Mouse (Mus musculus) left cerebral cortex, postnatal 14 days (tissue): ENCODE results near the gene Grin3a. TPM values are rescaled to one million over a fixed set of nuclear protein-coding genes. Genes with fewer than 3 reads are reported as not detected.
A peak's percentile ranks its signal among the peaks of the same experiment; 100 is the strongest.

ENCODE experiments used
- DNase-seq, 2 experiments: peaks; one replicate each; pipeline ENCODE4 v3.0.0; 2021 to 2022; ENCODE audit warnings: low spot score in 2 of 2, mixed read lengths in 1 of 2
- intact Hi-C: fragments of 180-260 bp; cut with DNase I; formaldehyde crosslinking; loops from one replicate; pipeline ENCODE4 v1.15.1; 2025
- long read RNA-seq, 2 experiments: library from polyadenylated mRNA; stranded (forward); transcript quantifications; one replicate each; pipeline ENCODE4 v2.0.0; 2021
- total RNA-seq, 2 experiments: library from RNA; stranded (reverse); gene quantifications; 2 replicates each; pipeline ENCODE4 v1.2.3; 2021

Gene Grin3a
- 10 to 100 TPM; 51.7 to 57.0 TPM for total RNA-seq
- long read RNA-seq, experiment 1, full-length matches to known transcripts: 11 of 27 reads
- long read RNA-seq, experiment 1, partial matches to known transcripts: 3 of 27 reads
- long read RNA-seq, experiment 1, other reads (novel, unspliced or antisense): 13 of 27 reads
- long read RNA-seq, experiment 2, full-length matches to known transcripts: 3 of 12 reads
- long read RNA-seq, experiment 2, partial matches to known transcripts: 4 of 12 reads
- long read RNA-seq, experiment 2, other reads (novel, unspliced or antisense): 5 of 12 reads

DNA sequence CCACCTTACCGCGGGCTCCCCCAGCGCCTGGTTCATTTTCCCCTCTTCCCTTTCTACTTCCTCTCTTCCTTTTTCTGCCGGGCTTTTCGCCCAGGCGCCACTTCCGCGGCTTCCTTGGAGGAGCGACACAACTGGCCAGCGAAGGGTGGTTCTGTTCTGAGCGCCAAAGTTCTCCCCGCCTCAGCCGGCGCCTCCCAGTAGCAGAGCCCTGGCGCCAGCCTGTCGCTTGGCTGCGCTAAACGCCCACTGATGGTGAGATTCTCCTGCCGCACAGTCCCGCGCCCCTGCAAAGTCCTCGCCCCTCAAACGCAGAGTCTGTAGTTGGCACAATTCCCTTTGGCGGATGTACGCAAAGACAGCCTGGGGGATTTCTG is at the start of gene Grin3a:
Gene Grin3a, minus strand, starts transcription at position 133 of the 374 bp plus-strand sequence.
- peak; percentile 77 to 84 for DNase-seq
- intact Hi-C loops: loop anchor here (10.0 kb wide), 1 partner anchor 161 kb away; the partner anchor contains the start of gene Ppp3r2

DNA sequence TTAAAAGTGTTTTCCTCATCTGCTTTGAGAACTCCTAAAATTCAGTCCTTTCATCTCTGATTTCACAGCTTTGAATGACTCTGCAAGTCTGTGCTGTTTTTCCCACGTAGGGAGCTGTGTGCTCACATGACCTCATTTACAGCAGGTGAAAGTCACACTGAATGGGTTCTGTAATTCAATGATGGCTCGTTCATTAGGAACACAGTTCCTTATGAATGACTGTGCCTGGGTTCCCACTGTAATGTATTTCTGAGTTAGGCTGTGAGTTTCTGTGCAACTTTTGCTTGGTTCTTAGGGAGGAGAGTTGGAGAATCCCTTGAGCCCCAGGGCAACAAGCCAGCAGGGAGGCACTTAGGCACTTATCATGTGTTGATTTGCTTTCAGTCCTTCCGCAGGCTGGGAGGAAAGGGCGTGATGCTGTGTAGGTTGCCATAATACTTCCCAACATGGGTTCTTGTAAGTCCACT is 46.3 kb upstream of the Grin3a start:
- intact Hi-C loops: no loop called here
- no peak for DNase-seq

GRCm38 (mm10) chr4:49877084-49877483 is 31.5 kb upstream of the Grin3a start:
- DNase-seq: no peak
- intact Hi-C loops: no loop called here

DNA sequence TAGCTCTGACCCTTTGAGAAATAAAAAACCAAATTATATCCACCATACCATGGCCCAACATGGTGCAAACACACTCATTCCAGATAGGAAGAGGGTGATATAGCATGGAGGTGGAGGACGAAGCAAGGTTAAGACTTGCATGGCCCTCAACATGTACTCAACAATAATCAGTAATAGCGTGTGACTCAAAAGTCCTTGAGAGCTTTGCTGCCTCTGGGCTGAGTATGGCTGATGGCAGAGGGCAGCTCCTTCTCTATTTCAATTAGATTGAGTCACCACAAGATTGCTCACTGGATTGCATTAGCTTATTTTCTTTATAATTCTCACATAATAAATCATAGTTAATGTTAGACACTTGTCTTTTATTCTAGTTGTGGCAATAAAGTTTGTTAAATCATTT is 15.1 kb upstream of the Grin3a start:
- no peak for DNase-seq
- intact Hi-C loops: no loop called here

DNA sequence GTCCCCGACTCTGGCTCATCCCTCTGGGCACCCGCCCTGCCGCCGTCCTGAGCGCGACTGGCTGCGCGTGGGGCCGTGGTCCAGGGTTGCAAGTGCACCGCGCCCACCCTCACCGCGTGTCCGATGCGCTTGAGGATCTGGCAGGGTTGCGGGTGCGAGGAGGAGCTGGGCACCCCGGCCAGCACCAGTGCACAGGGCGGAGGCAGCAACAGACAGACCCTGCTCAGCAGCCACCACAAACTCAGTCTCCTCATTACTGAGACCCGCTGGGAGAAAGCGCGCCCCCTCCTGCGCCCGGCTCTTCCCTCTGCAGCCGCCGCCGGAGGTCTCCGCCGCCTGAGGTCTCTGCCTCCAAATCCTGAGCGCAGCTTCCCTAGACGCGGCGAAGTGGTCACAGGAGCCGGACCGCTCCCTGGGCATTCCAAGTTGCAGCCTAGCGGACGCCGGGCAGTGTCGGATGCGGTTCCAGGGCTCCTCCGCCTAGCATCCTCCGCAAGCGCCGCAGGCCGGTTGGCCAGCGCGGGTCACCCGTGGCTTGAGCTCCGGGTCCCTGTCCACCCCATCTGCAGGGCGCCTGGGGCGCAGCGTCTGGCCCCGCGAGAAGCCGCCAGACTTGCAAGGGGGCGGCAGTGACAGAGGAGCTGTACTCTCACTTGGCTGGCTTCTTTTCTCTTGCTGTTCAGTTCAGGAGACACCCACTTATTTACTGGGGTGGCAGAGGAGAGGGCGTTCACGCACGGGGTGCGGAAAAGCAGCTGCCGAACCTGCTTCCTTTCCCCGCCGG is 524 bp downstream of the Grin3a start:
- peak in 1 of 2 experiments; percentile 27 for DNase-seq
- intact Hi-C loops: loop anchor here (10.0 kb wide), 1 partner anchor 160 kb away; the partner anchor contains the start of gene Ppp3r2

- intact Hi-C loops: loop anchor here (10.0 kb wide), 1 partner anchor 160 kb away; the partner anchor contains the start of gene Ppp3r2
- DNase-seq: peak in 1 of 2 experiments; percentile 9
Measured at GRCm38 (mm10) chr4:49844274-49844827, 1.2 kb downstream of the Grin3a start.

GRCm38 (mm10) chr4:49843787-49844186 is 1.8 kb downstream of the Grin3a start:
- intact Hi-C loops: loop anchor here (10.0 kb wide), 1 partner anchor 159 kb away; the partner anchor contains the start of gene Ppp3r2
- no peak for DNase-seq

DNA sequence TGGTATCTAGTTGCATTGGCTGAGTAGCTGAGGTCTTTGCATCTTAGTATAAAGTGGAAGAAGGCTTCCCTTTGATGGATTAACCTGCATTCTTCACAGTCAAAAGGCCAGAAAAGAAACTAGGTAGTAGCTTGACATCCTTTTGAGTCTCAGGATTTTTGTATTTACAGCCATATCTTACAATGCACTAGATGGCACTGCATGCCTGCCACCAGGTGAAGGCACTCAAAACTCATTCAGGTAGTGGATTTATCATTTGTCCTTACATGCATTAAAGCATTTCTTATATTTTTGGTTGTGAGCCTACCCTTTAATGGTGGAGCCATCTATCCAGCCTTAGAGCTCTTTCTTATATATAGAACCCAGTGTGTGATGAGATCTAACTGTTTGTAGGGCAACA is 13.5 kb downstream of the Grin3a start:
- no peak for DNase-seq
- intact Hi-C loops: no loop called here

GRCm38 (mm10) chr4:49813852-49814251 is 31.7 kb downstream of the Grin3a start:
- intact Hi-C loops: no loop called here
- no peak for DNase-seq

DNA sequence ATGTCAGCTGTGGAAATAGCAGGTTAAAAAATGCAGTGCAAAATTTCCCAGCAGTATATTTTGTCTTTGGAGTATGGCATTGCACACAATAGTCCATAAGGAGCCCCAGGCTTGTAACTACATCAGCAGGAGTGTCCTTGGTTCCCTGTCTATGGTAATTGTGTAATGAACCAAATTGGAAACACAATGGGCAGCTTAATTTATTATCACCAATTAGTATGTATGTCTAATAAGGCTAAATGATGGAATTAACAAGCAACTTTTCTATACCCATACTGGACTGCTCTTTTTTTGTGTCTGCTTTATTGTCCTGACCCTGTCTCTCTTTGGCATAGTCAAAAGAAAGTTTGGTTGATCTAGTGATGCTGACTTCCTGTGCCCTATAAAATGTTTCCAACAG is 38.8 kb downstream of the Grin3a start:
- DNase-seq: no peak
- intact Hi-C loops: no loop called here

DNA sequence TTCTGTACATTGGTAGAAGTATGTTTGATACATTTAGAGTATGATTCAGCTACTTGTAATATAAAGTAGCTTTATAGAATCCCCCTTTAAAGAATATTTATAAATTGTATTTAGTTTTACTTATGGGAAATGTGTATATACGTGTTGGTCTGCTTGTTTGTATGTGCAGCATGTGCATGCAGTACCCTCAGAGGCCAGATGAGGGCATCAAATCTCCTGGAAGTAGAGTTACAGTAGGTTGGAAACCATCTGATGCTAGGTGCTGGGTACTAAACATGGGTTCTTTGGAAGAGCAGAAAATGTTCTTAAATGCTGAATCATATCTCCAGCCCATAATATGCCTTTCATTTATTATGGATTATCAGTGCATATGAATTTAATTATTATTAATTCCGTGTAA is 46.2 kb downstream of the Grin3a start:
- intact Hi-C loops: no loop called here
- peak in 1 of 2 experiments; percentile 9 for DNase-seq

DNA sequence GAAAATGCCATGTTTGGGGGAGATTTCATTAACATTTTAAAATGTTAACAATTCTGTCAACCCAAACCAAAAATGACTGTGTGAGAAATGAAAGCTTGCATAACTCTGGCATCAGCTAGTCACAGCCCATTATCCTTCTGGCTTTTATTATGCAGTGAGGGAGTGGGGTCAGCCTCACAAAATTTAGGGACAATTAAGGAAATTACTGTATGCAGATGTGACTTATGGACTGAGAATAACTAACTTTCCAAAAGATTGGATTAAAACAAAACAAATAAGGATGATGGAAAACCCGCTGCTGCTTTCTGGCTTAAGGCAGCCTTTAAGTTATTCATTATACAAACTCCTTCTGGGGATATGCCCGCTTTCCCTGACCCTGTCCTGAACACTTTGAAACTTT is 56.6 kb downstream of the Grin3a start:
- intact Hi-C loops: no loop called here
- DNase-seq: no peak

DNA sequence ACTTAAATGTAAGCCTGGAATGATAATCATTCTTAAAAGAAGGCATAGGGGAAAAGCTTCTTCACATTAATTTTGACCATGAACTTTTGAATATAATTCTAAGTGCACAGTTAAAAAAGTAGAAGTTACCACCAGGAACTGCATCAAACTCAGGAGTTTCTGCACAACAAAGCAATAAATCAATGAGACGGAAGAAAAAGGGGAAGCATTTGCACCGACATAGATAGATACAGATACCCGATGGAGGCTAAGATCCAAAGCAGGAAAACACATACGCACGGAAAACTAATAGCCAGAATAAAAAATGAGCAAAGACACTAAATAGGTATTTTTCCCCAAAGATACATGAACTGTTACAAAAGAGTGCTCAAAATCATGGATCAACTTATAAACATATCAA is 102.7 kb downstream of the Grin3a start:
- DNase-seq: no peak
- intact Hi-C loops: no loop called here

GRCm38 (mm10) chr4:49741942-49742341 is 103.6 kb downstream of the Grin3a start:
- intact Hi-C loops: no loop called here
- no peak for DNase-seq

- DNase-seq: no peak
- intact Hi-C loops: no loop called here
Measured at GRCm38 (mm10) chr4:49740796-49741766, 104.5 kb downstream of the Grin3a start.

DNA sequence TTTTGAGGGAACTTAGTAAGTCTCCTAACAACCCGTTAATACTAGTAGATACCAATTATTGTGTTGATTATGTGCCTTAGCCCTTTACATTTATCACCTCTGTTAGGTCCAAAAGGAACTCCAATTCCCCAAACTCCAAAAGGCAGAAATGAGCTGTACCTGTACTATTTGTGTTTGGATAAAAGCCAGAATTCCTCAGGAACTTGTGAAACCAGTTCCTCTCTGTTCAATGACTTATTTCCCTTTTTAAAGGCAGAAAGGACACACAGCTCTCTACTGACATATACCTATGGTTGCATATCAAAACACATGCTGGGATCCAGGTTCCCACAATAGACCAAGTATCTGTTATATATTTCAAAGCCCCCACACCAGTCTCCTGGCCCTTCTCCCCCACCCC is 106.0 kb downstream of the Grin3a start:
- no peak for DNase-seq
- intact Hi-C loops: no loop called here

DNA sequence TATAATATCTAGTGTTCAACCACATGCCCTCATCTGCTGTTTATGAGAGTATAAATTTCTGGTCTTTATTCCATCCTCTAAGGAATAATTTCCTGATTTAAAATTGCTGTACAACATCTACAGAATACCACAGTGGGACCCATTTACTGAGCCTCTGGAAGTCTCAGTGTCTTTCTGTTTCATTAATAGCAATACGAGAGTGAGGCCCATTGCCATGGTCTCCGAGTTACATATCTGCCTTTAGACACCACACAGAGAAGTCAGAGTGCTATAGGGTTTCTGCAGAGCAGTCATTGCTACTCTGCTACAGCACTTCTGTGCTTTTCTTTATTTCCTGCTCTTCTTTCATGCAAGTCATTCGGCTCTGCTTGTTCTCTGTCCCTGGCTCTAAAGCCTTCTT is 116.2 kb downstream of the Grin3a start:
- intact Hi-C loops: no loop called here
- DNase-seq: no peak

- no peak for DNase-seq
- intact Hi-C loops: no loop called here
Measured at GRCm38 (mm10) chr4:49723908-49724307, 121.6 kb downstream of the Grin3a start.
